Mouse (Mus musculus) megakaryocyte, embryonic 14.5 days (primary cell): ENCODE measurements at regions not wholly inside any gene's neighbourhood (a gene's known extent, or its start where the extent isn't known, plus 50 kb on each side); places are given as distances from the start of the nearest gene placed in this dataset.

Experiments
- FLI1 ChIP-seq: IDR thresholded peaks from 2 replicates; pipeline ENCODE4 v1.6.1; 2012; ENCODE audit warnings: low read length, inconsistent platforms, mixed read lengths
- GATA1 ChIP-seq: IDR thresholded peaks from 3 replicates; pipeline ENCODE4 v1.6.1; 2012; ENCODE audit warnings: mixed read lengths, low read length, inconsistent platforms, borderline replicate concordance

- TF ChIP-seq GATA1 (no peak), FLI1 (no peak)
These were observed 266.0 kb downstream of the Klf6 start for GRCm38 (mm10) chr13:6127311-6127710.
